Mouse (Mus musculus): ENCODE data around the gene Pmch. TPM values are rescaled to one million over a fixed set of nuclear protein-coding genes. Genes with fewer than 3 reads are reported as not detected.

Gene Pmch
- not detected in 2 replicates for polyA plus RNA-seq (2012)

- no peak for TF ChIP-seq GATA1 (IDR thresholded peaks at IDR 0.05; ENCODE audit: low read length)
These were observed at the start of gene Pmch for GRCm38 (mm10) chr10:88090772-88091171. Pmch (plus strand) TSS chr10:88091072.

- no peak for TF ChIP-seq GATA1 (IDR thresholded peaks at IDR 0.05; ENCODE audit: low read length)
These were observed 46.6 kb upstream of the Pmch start for GRCm38 (mm10) chr10:88044297-88044696.

- no peak for TF ChIP-seq GATA1 (IDR thresholded peaks at IDR 0.05; ENCODE audit: low read length)
These were observed 44.6 kb upstream of the Pmch start for GRCm38 (mm10) chr10:88046098-88046771.

GRCm38 (mm10) chr10:88054233-88054985 lies 36.5 kb upstream of the Pmch start:
- no peak for TF ChIP-seq GATA1 (IDR thresholded peaks at IDR 0.05; ENCODE audit: low read length)

GRCm38 (mm10) chr10:88056950-88057649 lies 33.8 kb upstream of the Pmch start:
- no peak for TF ChIP-seq GATA1 (IDR thresholded peaks at IDR 0.05; ENCODE audit: low read length)

GRCm38 (mm10) chr10:88063436-88063835 lies 27.4 kb upstream of the Pmch start:
- no peak for TF ChIP-seq GATA1 (IDR thresholded peaks at IDR 0.05; ENCODE audit: low read length)

GRCm38 (mm10) chr10:88064872-88065271 lies 26.0 kb upstream of the Pmch start:
- TF ChIP-seq GATA1 (IDR thresholded peaks at IDR 0.05; ENCODE audit: low read length): no peak

- TF ChIP-seq GATA1 (IDR thresholded peaks at IDR 0.05; ENCODE audit: low read length): no peak
These were observed 23.5 kb upstream of the Pmch start for GRCm38 (mm10) chr10:88067377-88067776.

- no peak for TF ChIP-seq GATA1 (IDR thresholded peaks at IDR 0.05; ENCODE audit: low read length)
These were observed 15.3 kb downstream of the Pmch start for GRCm38 (mm10) chr10:88106169-88106568.

GRCm38 (mm10) chr10:88113290-88113689 lies 22.4 kb downstream of the Pmch start:
- TF ChIP-seq GATA1 (IDR thresholded peaks at IDR 0.05; ENCODE audit: low read length): no peak

GRCm38 (mm10) chr10:88119721-88120120 lies 28.8 kb downstream of the Pmch start:
- TF ChIP-seq GATA1 (IDR thresholded peaks at IDR 0.05; ENCODE audit: low read length): no peak

GRCm38 (mm10) chr10:88135630-88136029 lies 44.8 kb downstream of the Pmch start:
- no peak for TF ChIP-seq GATA1 (IDR thresholded peaks at IDR 0.05; ENCODE audit: low read length)

Other genes starting within 250 kb of the Pmch start
- not detected in 2 replicates for gene Igf1, start 232.8 kb upstream of the Pmch start, polyA plus RNA-seq (2012)
- gene Parpbp, start 55.9 kb downstream of the Pmch start, polyA plus RNA-seq (2012): 0.67 and 0.99 TPM in 2 replicates
- gene Nup37, start 55.9 kb downstream of the Pmch start, polyA plus RNA-seq (2012): 5.6 and 6.0 TPM in 2 replicates
- 18.3 and 18.7 TPM in 2 replicates for gene Washc3, start 110.0 kb downstream of the Pmch start, polyA plus RNA-seq (2012)